Mouse (Mus musculus): Measurements from ENCODE around the gene Nradd. TPM values are rescaled to one million over a fixed set of nuclear protein-coding genes. Genes with fewer than 3 reads are reported as not detected.

The Nradd gene
- polyA plus RNA-seq, 1 experiment from 2014 or later, result 5.3 TPM

DNA sequence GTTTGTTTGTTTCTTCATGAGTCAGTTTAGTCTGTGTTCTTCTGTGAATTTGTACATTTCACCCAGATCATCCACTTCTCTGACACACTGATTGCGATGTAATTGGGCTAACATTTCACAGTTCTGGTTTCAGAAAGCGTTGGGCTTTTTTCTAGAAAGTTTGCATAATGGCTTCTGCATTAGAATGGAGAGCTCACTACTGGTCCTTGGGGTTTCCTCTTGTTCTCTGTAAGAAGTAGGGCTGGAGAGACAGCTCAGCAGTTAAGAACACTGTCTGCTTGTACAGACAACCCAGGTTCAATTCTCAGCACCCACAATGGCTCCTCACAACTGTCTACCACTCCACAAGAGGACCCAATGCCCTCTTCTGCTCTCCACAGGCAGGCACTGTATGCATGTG is 36.0 kb upstream of the Nradd start:
- Histone ChIP-seq H3K27me3 (replicated peaks) (no peaks in the 10 kb centered on the region), H3K4me2 (no peak overlapping the region), H3K27ac (peak overlapping the region; percentile 66; the same call in 1 of the 2 replicates), H3K4me3 (no peak overlapping the region), H3K9ac (no peak overlapping the region), H3K9me3 (replicated peaks) (no peaks in the 10 kb centered on the region), H3K36me3 (peaks cover 19% of the 10 kb centered on the region), H3K4me1 (peaks cover 88% of the 10 kb centered on the region)
- 85% methylated on average over 2 of the region's 2 CpGs for WGBS (ENCODE audit: insufficient replicate concordance)
- ATAC-seq, result no peak

DNA sequence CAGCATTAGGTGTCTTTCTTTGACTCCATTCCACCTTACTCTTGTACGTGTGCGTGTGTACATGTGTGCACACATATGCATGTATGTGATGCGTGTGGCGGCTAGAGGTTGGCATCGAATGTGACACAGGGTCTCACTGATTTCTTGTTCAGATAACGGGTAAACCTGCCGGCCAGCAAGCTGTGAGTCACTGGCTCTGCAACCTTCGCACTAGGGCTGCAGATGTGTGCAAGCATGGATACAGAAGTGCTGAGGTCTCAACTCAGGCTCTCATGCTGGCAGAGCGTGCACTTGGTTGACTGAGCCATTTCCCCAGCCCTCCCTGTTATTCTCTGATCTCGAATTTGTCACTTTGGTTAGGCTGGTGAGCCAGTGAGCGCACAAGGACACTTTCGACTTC is 35.3 kb upstream of the Nradd start:
- Histone ChIP-seq H3K4me1 (peaks cover 88% of the 10 kb centered on the region), H3K4me3 (no peak overlapping the region), H3K9ac (no peak overlapping the region), H3K27me3 (replicated peaks) (no peaks in the 10 kb centered on the region), H3K36me3 (peaks cover 19% of the 10 kb centered on the region), H3K9me3 (replicated peaks) (no peaks in the 10 kb centered on the region), H3K4me2 (no peak overlapping the region), H3K27ac (0 out of 2 replicates have a peak overlapping the region, but pooled peaks have one; percentile 17)
- no peak for ATAC-seq
- 73% methylated on average over 12 of the region's 12 CpGs for WGBS (ENCODE audit: insufficient replicate concordance)

DNA sequence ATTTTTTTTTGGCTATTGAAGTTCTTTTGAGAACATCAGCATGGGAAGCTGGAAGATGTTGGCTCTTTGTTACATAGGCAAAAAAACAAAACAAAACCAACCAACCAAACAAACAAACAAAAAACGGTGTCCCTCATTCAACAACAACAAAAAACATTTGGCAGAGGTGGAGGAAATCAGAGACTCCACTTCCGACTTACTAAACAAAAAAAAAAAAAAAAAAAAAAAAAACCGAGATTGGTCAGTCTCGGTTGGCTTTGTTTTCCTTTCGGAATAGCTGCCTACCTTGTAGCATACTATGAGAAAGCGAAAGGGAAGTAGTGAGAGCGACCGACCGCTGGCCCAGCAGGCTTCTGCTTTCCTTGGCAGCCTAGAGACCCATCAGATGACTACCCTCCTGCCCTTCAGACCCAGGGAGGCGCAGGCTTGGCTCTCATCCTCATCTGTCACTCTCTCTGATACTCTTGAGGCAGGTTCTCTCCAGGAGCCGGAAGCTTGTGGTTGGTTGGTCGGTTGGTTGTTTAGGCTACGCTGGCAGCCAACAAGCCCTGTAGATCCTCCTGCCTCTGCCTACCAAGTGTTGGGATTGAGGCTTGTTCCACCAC is 33.3 kb upstream of the Nradd start:
- Histone ChIP-seq H3K4me3 (peak overlapping the region; percentile 79), H3K27ac (peak overlapping the region; percentile 89), H3K9me3 (replicated peaks) (no peaks in the 10 kb centered on the region), H3K36me3 (peaks cover 19% of the 10 kb centered on the region), H3K9ac (peak overlapping the region; percentile 88), H3K4me1 (peaks cover 86% of the 10 kb centered on the region), H3K27me3 (replicated peaks) (peaks cover 12% of the 10 kb centered on the region), H3K4me2 (peak overlapping the region; percentile 99)
- 19% methylated on average over 13 of the region's 13 CpGs for WGBS (ENCODE audit: insufficient replicate concordance)
- ATAC-seq, result no peak

DNA sequence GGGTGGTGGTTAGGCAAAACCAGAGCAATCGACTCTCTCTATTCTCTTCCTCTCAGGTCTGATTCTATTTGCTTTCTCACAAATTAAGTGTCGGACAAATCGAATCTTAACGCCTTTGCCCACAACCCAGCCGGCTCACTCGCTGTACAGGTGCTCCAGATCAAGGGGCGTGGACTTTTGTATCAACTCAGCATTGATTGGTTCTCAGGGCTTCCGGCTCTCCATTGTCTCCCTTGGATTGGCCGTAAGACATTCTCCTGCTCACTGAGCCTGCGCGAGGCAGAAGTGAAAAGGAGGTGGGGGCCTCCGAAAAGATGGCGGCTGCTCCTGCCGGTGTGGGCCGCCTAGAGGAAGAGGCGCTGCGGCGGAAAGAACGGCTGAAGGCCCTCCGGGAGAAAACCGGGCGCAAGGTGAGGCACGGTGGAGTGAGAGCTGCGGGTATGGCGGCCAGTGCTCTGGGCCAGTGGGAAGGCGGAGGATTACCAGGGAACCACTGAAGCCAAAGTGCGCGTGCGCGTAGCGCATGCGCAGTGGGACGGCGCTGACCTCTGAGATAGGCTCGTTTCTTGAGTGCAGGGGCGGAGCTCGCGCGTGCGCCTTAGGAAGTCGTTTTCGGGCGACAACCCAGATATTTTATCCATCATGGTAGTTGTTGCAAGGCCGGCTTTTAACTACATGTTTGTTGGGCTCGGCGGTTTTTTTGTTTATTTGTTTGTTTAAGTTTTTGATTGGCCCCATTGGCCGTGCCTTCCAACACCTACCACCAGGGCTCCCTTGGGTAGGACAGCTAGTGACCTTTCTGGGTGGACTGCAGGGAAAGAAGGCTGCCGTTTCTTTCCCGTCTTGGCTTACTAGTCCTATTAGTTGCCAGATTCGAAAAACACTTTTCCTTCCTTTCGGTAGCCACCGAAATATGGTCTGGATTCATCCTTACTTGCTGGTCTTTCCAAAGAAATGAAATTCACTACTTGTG is 32.3 kb upstream of the Nradd start, which contains the start of gene Ccdc12:
Gene Ccdc12 (plus strand): TSS at position 255 of the 973 bp plus-strand sequence.
- H3K27me3 ChIP-seq (replicated peaks), result peaks cover 23% of the 10 kb centered on the region
- H3K9ac ChIP-seq, result peak within 1 kb of the TSS; percentile 88
- H3K4me2 ChIP-seq, result peak within 1 kb of the TSS; percentile 99
- WGBS (ENCODE audit: insufficient replicate concordance), result under 1% methylated on average over 52 of the region's 52 CpGs
- H3K4me3 ChIP-seq, result peak within 1 kb of the TSS; percentile 79
- peak; percentile 84 for ATAC-seq
- H3K36me3 ChIP-seq, result peaks cover 19% of the 10 kb centered on the region
- H3K9me3 ChIP-seq (replicated peaks), result no peaks in the 10 kb centered on the region
- peak within 1 kb of the TSS; percentile 89 for H3K27ac ChIP-seq
- peaks cover 85% of the 10 kb centered on the region for H3K4me1 ChIP-seq

DNA sequence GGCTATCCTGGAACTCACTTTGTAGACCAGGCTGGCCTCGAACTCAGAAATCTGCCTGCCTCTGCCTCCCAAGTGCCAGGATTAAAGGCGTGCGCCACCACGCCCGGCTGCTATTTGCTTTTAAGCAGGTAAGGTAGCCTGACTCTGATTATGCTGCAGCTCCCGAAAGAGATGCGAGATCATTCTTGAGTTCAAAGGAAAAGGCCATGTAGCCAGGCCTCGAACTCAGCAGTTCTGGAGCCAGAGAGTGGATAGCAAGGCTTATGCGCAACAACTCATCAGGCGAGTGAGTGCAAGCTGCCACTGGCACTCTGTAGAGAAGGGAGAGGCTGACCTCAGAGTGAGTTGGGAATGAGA is 31.4 kb upstream of the Nradd start:
- Histone ChIP-seq H3K9me3 (replicated peaks) (no peaks in the 10 kb centered on the region), H3K4me2 (peak overlapping the region; percentile 99), H3K36me3 (peaks cover 19% of the 10 kb centered on the region), H3K9ac (peak overlapping the region; percentile 88; the same call in 1 of the 2 replicates), H3K4me3 (peak overlapping the region; percentile 79), H3K4me1 (peaks cover 76% of the 10 kb centered on the region), H3K27me3 (replicated peaks) (peaks cover 30% of the 10 kb centered on the region), H3K27ac (peak overlapping the region; percentile 89)
- WGBS (ENCODE audit: insufficient replicate concordance), result 88% methylated on average over 10 of the region's 10 CpGs
- ATAC-seq, result no peak

DNA sequence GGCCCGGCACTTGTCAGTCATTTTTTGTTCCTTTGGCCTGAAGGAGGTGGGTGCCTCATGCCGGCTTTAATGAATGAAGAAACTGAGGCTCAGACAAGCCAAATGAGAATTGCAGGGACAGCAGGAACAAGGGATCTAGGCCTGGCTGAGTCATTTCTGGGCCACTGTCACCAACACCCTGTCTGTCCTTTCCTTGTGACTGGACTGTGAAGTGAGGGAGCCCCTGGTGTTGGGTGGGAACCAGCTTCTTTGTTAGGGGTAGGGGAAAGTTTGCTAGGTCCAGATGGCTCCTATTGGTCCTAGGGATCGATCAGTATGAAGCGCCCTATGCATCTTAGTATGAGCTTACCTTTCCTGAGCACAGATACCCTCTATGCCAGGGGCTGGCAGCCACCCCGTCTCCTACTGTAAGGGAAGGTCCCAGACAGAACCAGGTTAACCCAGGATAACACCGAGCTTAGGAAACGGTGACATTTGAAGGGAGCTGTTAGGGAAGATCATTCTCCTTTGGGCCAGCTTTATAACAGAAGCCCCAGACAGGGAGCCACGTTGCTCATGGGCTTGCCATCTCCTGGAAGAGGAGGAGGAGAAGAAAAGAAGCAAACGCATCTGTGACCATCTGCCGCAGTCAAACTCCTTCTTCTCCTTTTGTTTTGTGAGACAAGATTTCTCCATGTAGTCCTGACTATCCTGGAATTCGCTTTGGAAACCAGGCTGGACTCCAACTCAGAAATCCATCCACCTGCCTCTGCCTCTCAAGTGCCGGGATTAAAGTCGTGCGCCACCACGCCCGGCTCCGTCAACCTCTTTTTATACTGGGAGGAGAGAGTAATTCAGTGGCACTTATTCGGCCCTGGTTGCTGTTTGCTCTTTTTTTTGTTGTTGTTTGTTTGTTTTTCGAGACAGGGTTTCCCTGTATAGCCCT is 30.7 kb upstream of the Nradd start:
- Histone ChIP-seq H3K36me3 (peaks cover 14% of the 10 kb centered on the region), H3K4me3 (peak overlapping the region; percentile 74), H3K9me3 (replicated peaks) (no peaks in the 10 kb centered on the region), H3K4me1 (peaks cover 69% of the 10 kb centered on the region), H3K27me3 (replicated peaks) (peaks cover 34% of the 10 kb centered on the region), H3K27ac (peak overlapping the region; percentile 89), H3K4me2 (peak overlapping the region; percentile 99), H3K9ac (peak overlapping the region; percentile 80)
- 81% methylated on average over 19 of the region's 19 CpGs for WGBS (ENCODE audit: insufficient replicate concordance)
- ATAC-seq, result no peak

DNA sequence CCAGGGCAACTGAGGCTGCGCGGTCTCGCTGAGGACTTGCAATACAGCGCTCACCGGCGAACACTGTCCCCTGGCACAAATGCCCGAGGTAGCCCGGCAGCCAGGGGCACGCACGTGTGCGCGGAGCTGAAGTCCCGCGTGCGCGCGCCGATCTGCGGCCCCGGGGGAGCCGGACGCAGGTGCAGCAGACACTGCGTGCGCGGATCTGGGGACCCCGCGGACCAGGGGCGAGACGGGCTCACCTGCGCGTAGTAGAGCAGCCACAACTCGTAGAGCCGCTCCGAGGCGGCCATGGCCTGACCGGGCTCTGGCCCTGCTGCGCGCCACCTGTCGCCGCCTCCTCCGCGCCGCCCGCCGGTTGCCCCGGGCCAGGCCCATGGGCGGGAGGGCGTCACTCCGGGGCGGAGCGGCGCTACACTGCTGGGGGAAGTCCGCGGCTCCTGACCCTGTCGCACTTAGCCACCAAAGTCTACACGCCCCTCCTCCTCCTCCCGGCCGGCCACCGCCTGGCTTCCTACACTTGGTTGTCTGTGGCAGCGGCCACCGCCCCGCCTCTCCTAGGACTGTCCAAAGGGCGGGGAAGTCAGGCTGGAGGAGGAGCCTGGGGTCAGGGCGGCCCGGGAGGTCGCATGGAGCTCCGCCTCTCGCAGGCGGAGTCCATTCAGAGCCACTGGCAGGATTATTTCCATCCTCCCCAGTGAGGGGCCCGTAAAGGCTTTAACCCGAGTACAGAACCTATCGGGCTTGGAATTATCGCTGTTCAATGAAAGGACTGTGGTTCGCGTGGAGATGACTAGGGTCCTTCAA is 29.6 kb upstream of the Nradd start, which contains the start of gene Nbeal2:
Gene Nbeal2 (minus strand): TSS at position 507 of the 807 bp plus-strand sequence.
- H3K27ac ChIP-seq, result peak within 1 kb of the TSS; percentile 78
- ATAC-seq, result peak; percentile 87
- peaks cover 34% of the 10 kb centered on the region for H3K27me3 ChIP-seq (replicated peaks)
- H3K4me1 ChIP-seq, result peaks cover 60% of the 10 kb centered on the region
- peak within 1 kb of the TSS; percentile 99 for H3K4me2 ChIP-seq
- under 1% methylated on average over 70 of the region's 75 CpGs for WGBS (ENCODE audit: insufficient replicate concordance)
- no peaks in the 10 kb centered on the region for H3K9me3 ChIP-seq (replicated peaks)
- peak within 1 kb of the TSS; percentile 74 for H3K4me3 ChIP-seq
- peak within 1 kb of the TSS; percentile 80 for H3K9ac ChIP-seq
- peaks cover 4% of the 10 kb centered on the region; the same call in 1 of the 2 replicates for H3K36me3 ChIP-seq

DNA sequence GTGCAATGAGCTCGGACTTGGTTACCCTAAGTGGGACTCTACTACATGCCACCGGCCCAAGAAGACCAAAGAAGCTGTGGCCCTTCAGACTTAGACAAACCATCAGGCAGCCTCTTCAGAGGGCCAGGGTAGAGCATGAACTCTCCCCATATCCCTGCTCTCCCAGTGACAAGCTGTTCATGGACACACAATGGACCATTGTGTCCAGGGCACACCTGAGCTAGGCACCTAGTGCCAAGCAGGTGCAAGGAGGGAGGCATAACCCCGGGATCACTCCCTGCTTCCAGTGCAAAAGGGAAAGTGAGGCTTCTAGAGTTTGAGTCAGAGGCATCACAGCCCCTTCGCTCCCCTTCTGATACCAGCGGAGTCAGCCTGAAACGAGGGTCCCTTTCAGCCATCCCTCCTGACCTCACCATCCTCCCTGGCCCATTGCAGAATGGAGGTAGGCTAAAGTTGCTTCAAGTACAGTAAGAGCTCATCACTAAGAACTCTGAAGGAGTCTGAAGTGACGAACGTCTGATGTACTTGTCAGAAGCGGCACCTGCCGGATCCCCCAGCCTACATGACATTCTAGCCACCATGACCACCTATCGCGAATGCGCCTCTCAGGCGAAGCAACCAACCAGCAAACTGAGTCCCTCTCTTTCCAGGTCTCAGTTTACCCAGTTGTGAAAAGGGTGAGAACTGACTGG is 28.9 kb upstream of the Nradd start:
- WGBS (ENCODE audit: insufficient replicate concordance), result 10% methylated on average over 14 of the region's 14 CpGs
- Histone ChIP-seq H3K4me3 (peak overlapping the region; percentile 74), H3K4me1 (peaks cover 56% of the 10 kb centered on the region)

DNA sequence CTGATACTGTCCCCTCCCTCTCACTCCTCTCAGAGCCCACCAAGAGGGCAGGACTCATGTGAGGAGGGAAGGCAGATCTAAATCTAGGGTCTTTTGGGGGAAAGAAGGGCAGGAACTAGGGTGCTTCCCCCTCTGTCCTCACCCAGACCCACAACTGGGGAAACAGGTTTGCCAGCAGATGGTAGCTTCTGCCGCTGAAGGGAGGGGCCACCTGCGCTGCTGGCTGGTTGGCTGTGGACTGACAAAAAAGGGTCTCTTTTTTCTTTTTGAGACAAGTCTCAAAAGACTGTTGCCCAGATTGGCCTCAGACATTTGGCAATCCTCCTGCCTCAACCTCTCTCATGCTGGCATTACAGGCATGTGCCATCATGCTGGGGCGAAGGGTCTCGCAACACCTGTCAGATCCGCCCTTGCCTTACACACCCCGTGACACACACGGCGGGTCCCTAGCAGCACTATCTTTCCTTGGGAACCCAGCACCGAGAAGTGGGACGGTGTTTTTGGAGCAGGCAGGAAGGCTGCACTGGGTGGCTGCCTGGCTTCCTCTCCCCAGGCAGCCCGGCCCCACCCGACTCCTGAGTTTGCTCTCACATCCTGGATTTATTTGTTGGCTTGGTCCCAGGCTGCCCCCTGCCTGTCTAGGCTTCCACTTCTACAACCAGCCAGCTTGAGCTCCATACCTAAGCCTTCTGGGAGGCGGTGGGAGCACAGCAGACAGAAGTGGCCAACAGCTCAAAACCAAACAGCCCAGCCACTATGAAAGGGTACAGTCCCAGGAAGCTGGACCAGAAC is 27.9 kb upstream of the Nradd start:
- Histone ChIP-seq H3K4me3 (peak overlapping the region; percentile 74), H3K9me3 (replicated peaks) (no peaks in the 10 kb centered on the region), H3K27me3 (replicated peaks) (peaks cover 34% of the 10 kb centered on the region), H3K36me3 (no peaks in the 10 kb centered on the region), H3K9ac (peak overlapping the region; percentile 19; the same call in 1 of the 2 replicates), H3K27ac (no peak overlapping the region), H3K4me1 (peaks cover 47% of the 10 kb centered on the region), H3K4me2 (peak overlapping the region; percentile 99)
- no peak for ATAC-seq
- 23% methylated on average over 13 of the region's 13 CpGs for WGBS (ENCODE audit: insufficient replicate concordance)

More for the DNA sequence above, 28.9 kb upstream of the Nradd start:
- Histone ChIP-seq H3K27me3 (replicated peaks) (peaks cover 34% of the 10 kb centered on the region), H3K27ac (peak overlapping the region; percentile 78; the same call in 1 of the 2 replicates), H3K9me3 (replicated peaks) (no peaks in the 10 kb centered on the region), H3K36me3 (peaks cover 3% of the 10 kb centered on the region; the same call in 1 of the 2 replicates), H3K4me2 (peak overlapping the region; percentile 99), H3K9ac (peak overlapping the region; percentile 80)
- no peak for ATAC-seq

DNA sequence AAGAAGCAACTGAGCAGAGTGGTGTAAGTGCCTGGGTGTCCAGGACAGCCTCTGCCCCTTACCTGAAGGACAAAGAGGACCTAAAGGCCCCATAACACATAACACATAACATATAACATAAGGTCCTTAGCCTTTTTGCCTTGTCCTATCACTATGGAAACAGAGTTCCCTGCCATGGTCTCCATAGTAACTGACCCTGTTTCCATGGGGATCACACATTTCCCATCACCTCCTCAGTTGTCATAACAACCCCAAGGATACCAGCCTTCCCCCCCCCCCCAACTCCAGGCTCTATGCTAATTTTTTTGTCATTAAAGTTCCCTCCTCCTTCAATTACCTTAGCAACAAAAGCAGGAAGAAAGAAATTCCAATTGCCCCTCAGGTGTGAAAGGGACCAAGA is 25.5 kb upstream of the Nradd start:
- H3K36me3 ChIP-seq, result no peaks in the 10 kb centered on the region
- peaks cover 34% of the 10 kb centered on the region for H3K27me3 ChIP-seq (replicated peaks)
- H3K4me3 ChIP-seq, result no peak overlapping the region
- peaks cover 50% of the 10 kb centered on the region for H3K4me1 ChIP-seq
- no peak overlapping the region for H3K4me2 ChIP-seq
- H3K9me3 ChIP-seq (replicated peaks), result no peaks in the 10 kb centered on the region
- no peak overlapping the region for H3K9ac ChIP-seq
- H3K27ac ChIP-seq, result no peak overlapping the region
- no peak for ATAC-seq

Data from liver, embryonic 12.5 days (tissue).